Mouse (Mus musculus) stomach, postnatal 0 days (tissue): ENCODE measurements around the gene Mcmbp. TPM values are rescaled to one million over a fixed set of nuclear protein-coding genes. Genes with fewer than 3 reads are reported as not detected.
A peak's percentile ranks its signal among the peaks of the same experiment; 100 is the strongest.
"Not testable (repeated sequence)": the region's sequence is repeated elsewhere in the genome, so short reads cannot be mapped to it uniquely, and the experiment has no call there.

ENCODE experiments used
- ATAC-seq: fragments of 200-750 bp; cut with Nextera tagmentation; 2 replicates; pipeline ENCODE4 v1.8.0; 2017; ENCODE audit not compliant: low FRiP score, low TSS enrichment
- DNase-seq: peaks from one replicate; pipeline ENCODE4 v3.0.0-alpha.2; 2016; ENCODE audit warnings: low spot score
- H3K27ac ChIP-seq: fragments of 300-500 bp; sonication (generic); replicated peaks from 2 replicates; pipeline ENCODE4 v1.5.1; 2014; ENCODE audit warnings: mild to moderate bottlenecking, control low read depth
- H3K27me3 ChIP-seq: fragments of 300-500 bp; sonication (generic); 2 replicates; pipeline ENCODE4 v1.6.1; 2014; ENCODE audit warnings: low read length; ENCODE audit not compliant: control insufficient read depth, insufficient read depth
- H3K36me3 ChIP-seq: fragments of 300-500 bp; sonication (generic); 2 replicates; pipeline ENCODE4 v1.6.1; 2014; ENCODE audit warnings: low read length, mixed read lengths; ENCODE audit not compliant: control insufficient read depth, insufficient read depth
- H3K4me1 ChIP-seq: fragments of 300-500 bp; sonication (generic); replicated peaks from 2 replicates; pipeline ENCODE4 v1.6.1; 2014; ENCODE audit warnings: antibody characterized with exemption; ENCODE audit not compliant: control insufficient read depth, insufficient read depth
- H3K4me2 ChIP-seq: fragments of 300-500 bp; sonication (generic); replicated peaks from 2 replicates; pipeline ENCODE4 v1.6.1; 2014; ENCODE audit warnings: low read depth, mild to moderate bottlenecking, control low read depth, moderate library complexity
- H3K4me3 ChIP-seq: fragments of 300-500 bp; sonication (generic); 2 replicates; pipeline ENCODE4 v1.5.1; 2014; ENCODE audit warnings: low read depth, low read length, control low read depth
- H3K9ac ChIP-seq: fragments of 300-500 bp; sonication (generic); 2 replicates; pipeline ENCODE4 v1.6.1; 2014; ENCODE audit warnings: mild to moderate bottlenecking, low read length, control low read depth, mixed read lengths
- H3K9me3 ChIP-seq: fragments of 300-500 bp; sonication (generic); 2 replicates; pipeline ENCODE4 v1.6.1; 2016; ENCODE audit warnings: low read length; ENCODE audit not compliant: control insufficient read depth
- CTCF ChIP-seq: IDR thresholded peaks from 2 replicates; pipeline ENCODE4 v1.5.1; 2016; ENCODE audit warnings: antibody characterized with exemption, low read depth, mild to moderate bottlenecking, moderate library complexity
- EP300 ChIP-seq: optimal IDR thresholded peaks from 2 replicates; pipeline ENCODE3; 2016; ENCODE audit warnings: antibody characterized with exemption
- WGBS: fragments of 180-500 bp; shearing (Covaris S2); extraction: QIAGEN DNeasy Blood & Tissue Kit; methylation state at CpG from one replicate; pipeline ENCODE4 v1.1.7; 2014; 5-methylcytosine and 5-hydroxymethylcytosine counted together
- polyA plus RNA-seq: library from polyadenylated mRNA; unstranded; fragments of >200 nt; fragmentation: Nextera tagmentation; extraction: Ambion mirVana; gene quantifications from 2 replicates; pipeline ENCODE4 v1.2.1, GENCODE M21; 2015

Mcmbp gene
- polyA plus RNA-seq, 1 experiment from 2014 or later: 37.1 TPM

DNA sequence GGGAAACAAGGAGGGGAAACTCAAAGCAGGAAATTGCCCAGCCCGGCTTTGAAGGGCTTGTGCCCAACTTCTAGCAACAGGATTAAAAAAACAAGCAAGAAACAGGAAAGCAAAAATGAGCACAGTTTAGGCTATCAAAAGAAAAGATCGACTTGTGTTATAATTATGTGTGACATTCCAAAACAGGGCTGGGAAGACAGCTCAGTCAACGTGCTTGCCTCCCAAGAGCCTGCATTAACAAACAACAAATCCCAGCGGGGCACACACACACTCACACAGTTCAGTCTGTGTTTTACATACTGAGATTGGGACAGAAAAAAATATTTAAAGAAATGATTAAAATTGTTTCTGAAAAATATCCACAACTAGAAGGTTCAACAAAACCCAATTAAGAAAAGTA, 22.3 kb downstream of the Mcmbp start:
- H3K27ac ChIP-seq: no peak overlapping the region
- H3K4me2 ChIP-seq: no peak overlapping the region
- H3K4me1 ChIP-seq: no peaks in the 10 kb centered on the region
- DNase-seq (no peak), ATAC-seq (no peak)
- H3K27me3 ChIP-seq: no peaks in the 10 kb centered on the region
- no peak overlapping the region for H3K4me3 ChIP-seq
- TF ChIP-seq CTCF: no peak
- no peak for TF ChIP-seq EP300
- WGBS: 66% methylated on average over 4 of the region's 4 CpGs
- H3K9ac ChIP-seq: no peak overlapping the region
- no peaks in the 10 kb centered on the region for H3K9me3 ChIP-seq
- H3K36me3 ChIP-seq: peaks cover 29% of the 10 kb centered on the region

DNA sequence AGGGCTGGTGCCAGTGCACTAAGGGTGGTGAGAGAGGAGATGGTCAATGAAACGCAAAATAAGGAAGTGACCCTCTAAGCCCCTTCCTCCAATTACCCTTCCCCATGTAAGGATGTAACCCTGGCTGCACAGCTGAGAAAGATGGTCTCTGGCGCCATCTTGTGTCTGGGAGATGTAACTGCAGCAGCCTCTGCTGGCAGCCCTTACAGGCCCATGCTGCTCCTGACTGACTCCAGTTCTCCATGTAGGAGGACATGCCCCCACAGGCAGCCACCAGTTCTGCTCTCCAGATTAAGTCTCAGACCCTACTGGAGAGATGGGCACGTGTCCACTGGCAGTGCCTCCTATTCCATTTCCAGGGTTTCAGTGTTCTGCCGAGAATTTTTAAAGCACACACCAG, 34.6 kb downstream of the Mcmbp start:
- no peaks in the 10 kb centered on the region for H3K4me1 ChIP-seq
- ATAC-seq: peak; percentile 78
- no peak for TF ChIP-seq EP300
- TF ChIP-seq CTCF: peak; percentile 97
- H3K4me2 ChIP-seq: no peak overlapping the region
- no peak overlapping the region for H3K9ac ChIP-seq
- H3K27me3 ChIP-seq: no peaks in the 10 kb centered on the region
- H3K27ac ChIP-seq: no peak overlapping the region
- peaks cover 29% of the 10 kb centered on the region for H3K36me3 ChIP-seq
- no peaks in the 10 kb centered on the region for H3K9me3 ChIP-seq
- 19% methylated on average over 4 of the region's 4 CpGs for WGBS
- H3K4me3 ChIP-seq: no peak overlapping the region
- DNase-seq: peak; percentile 64

DNA sequence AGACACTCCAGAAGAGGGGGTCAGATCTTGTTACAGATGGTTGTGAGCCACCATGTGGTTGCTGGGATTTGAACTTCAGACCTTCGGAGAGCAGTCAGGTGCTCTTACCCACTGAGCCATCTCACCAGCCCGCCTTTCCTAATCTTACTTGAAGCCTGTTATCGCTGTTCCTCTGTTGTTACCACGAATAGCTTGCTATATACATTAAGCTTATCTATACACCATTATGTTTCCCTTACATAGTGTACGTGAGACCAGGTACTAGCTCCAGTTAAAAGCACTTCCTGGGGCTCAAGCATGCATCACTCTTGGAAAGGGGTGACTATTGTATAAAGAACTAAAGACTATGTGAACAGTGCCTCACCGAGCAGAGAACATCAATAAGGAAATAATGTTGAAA, 40.3 kb downstream of the Mcmbp start:
- DNase-seq, H3K27me3 ChIP-seq, H3K4me2 ChIP-seq, H3K4me3 ChIP-seq, H3K4me1 ChIP-seq, ATAC-seq, H3K9me3 ChIP-seq, H3K9ac ChIP-seq, H3K27ac ChIP-seq: not testable (repeated sequence)
- H3K36me3 ChIP-seq: peaks cover 20% of the 10 kb centered on the region; the same call in 1 of the 2 replicates
- 73% methylated on average over 6 of the region's 6 CpGs for WGBS

DNA sequence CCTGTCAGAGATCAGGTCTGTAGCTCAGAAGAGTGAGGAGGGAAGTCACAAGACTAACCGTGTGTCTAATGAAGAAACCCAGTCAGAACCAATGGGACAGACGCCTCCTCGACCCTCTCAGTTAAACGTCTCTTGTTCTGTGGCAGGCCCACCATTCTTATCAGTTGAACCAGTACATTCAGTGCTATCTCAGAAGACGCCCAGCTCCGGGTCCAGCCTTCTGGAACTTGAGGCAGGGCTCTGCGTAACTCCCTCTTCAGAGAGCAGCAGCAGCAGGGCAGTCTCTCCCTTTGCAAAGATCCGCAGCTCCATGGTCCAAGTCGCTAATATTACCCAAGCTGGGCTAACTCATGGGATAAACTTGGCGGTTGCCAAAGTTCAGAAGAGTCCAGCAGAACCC, 45.4 kb downstream of the Mcmbp start:
- Histone ChIP-seq H3K9ac (no peak overlapping the region), H3K4me2 (no peak overlapping the region), H3K4me3 (no peak overlapping the region), H3K9me3 (no peaks in the 10 kb centered on the region), H3K4me1 (no peaks in the 10 kb centered on the region), H3K27ac (no peak overlapping the region; the same call in 1 of the 2 replicates), H3K36me3 (peaks cover 26% of the 10 kb centered on the region; the same call in 1 of the 2 replicates), H3K27me3 (no peaks in the 10 kb centered on the region)
- DNase-seq (no peak), ATAC-seq (no peak)
- no peak for TF ChIP-seq CTCF
- no peak for TF ChIP-seq EP300
- WGBS: 85% methylated on average over 10 of the region's 10 CpGs

DNA sequence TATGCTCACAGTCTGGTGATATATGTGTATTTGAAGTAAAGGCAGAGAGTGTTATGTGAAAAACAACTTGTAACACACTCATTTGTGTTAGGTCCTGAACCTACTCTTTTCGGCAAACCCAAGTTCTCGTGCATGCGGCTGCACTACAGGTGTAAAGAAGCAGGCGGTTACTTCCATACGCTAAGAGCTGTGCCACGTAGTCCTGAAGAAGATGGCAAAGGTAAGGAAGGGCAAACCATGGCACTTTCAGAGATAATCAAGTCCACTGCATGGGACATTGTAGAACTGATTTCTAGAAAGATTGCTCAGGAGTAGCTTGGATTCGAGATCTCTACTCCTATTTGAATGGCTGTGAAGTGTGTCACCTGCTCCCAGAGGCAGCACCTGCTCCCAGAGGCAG, 48.1 kb downstream of the Mcmbp start:
- H3K27ac ChIP-seq: no peak overlapping the region
- H3K9ac ChIP-seq: no peak overlapping the region
- H3K4me2 ChIP-seq: no peak overlapping the region
- H3K4me1 ChIP-seq: no peaks in the 10 kb centered on the region
- H3K9me3 ChIP-seq: no peaks in the 10 kb centered on the region
- DNase-seq (no peak), ATAC-seq (no peak)
- 89% methylated on average over 7 of the region's 7 CpGs for WGBS
- H3K36me3 ChIP-seq: peaks cover 23% of the 10 kb centered on the region
- no peaks in the 10 kb centered on the region for H3K27me3 ChIP-seq
- TF ChIP-seq EP300 (no peak), CTCF (no peak)
- H3K4me3 ChIP-seq: no peak overlapping the region

DNA sequence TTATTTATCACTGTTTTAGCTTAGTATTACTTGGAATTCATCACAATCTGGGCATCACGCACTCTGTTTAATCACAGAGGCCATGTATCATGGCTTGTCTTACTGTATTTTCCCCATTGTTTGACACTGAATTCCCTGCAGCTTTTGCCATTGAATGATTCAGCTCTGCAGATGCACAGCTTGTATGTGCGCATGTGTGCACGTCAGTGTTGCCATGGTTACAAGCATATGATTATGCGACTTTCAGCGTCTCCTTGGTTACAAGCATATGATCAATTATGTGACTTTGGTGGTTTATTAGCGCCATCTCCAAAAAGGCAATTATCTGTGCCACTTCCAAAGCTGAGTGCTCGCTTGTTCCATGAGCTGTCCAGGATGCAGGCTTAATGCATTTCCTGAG, 49.5 kb downstream of the Mcmbp start:
- 64% methylated on average over 7 of the region's 7 CpGs for WGBS
- no peak for TF ChIP-seq EP300
- TF ChIP-seq CTCF: no peak
- ATAC-seq (no peak), DNase-seq (no peak)
- Histone ChIP-seq H3K27me3 (no peaks in the 10 kb centered on the region), H3K4me1 (no peaks in the 10 kb centered on the region), H3K27ac (no peak overlapping the region), H3K9me3 (no peaks in the 10 kb centered on the region), H3K4me3 (no peak overlapping the region), H3K36me3 (peaks cover 23% of the 10 kb centered on the region), H3K4me2 (no peak overlapping the region), H3K9ac (no peak overlapping the region)
